Mouse (Mus musculus) granulocyte monocyte progenitor cell, adult 5-6 weeks (primary cell): ENCODE measurements around the gene Gm5072. TPM values are rescaled to one million over a fixed set of nuclear protein-coding genes. Genes with fewer than 3 reads are reported as not detected.
"Not testable (repeated sequence)": the region's sequence is repeated elsewhere in the genome, so short reads cannot be mapped to it uniquely, and the experiment has no call there.

Source experiments
- ATAC-seq: replicated peaks from 2 replicates; pipeline ENCODE4 v1.8.0; 2016; ENCODE audit warnings: mild to moderate bottlenecking, moderate TSS enrichment, inconsistent platforms; ENCODE audit not compliant: poor library complexity, severe bottlenecking
- total RNA-seq, 2 experiments: library from RNA; stranded (forward) in 1 of 2; stranded (reverse) in 1 of 2; fragments of 200-712, 200-1000 nt in 1 of 2; fragments of >200 nt in 1 of 2; fragmentation: Nextera tagmentation in 1 of 2; gene quantifications; 2 replicates each; pipeline ENCODE4 v1.2.3; 2014 to 2017

Gm5072 gene
- not detected in 2 replicates for total RNA-seq (2014; fragmentation: Nextera tagmentation)
- not detected in 2 replicates for total RNA-seq (2017)

GRCm38 (mm10) chrX:91392200-91392599 lies at the start of gene Gm5072:
Gene Gm5072, plus strand, starts transcription at chrX:91392500.
- ATAC-seq: not testable (repeated sequence)

Other genes with a start within 250 kb of the Gm5072 start
- gene Mageb2, start 60.8 kb upstream of the Gm5072 start, total RNA-seq (2014; fragmentation: Nextera tagmentation): not detected in 2 replicates
- gene Mageb2, start 60.8 kb upstream of the Gm5072 start, total RNA-seq (2017): not detected in 2 replicates
- not detected in 2 replicates for gene Gm8914, start 87.6 kb downstream of the Gm5072 start, total RNA-seq (2014; fragmentation: Nextera tagmentation)
- not detected in 2 replicates for gene Gm8914, start 87.6 kb downstream of the Gm5072 start, total RNA-seq (2017)
- not detected in 2 replicates for gene 1700084M14Rik, start 183.4 kb downstream of the Gm5072 start, total RNA-seq (2014; fragmentation: Nextera tagmentation)
- gene 1700084M14Rik, start 183.4 kb downstream of the Gm5072 start, total RNA-seq (2017): not detected in 2 replicates
- not detected in 2 replicates for gene Gm14781, start 239.7 kb downstream of the Gm5072 start, total RNA-seq (2014; fragmentation: Nextera tagmentation)
- gene Gm14781, start 239.7 kb downstream of the Gm5072 start, total RNA-seq (2017): not detected in 2 replicates